Mouse (Mus musculus) ovary, adult 18-20 months (tissue): Measurements from ENCODE around the gene Pias3.
"Not testable (repeated sequence)": the region's sequence is repeated elsewhere in the genome, so short reads cannot be mapped to it uniquely, and the experiment has no call there.

Experiments
- DNase-seq: peaks from one replicate; pipeline ENCODE4 v3.0.0; 2022; ENCODE audit warnings: low spot score, mixed read lengths

Gene Pias3

DNA sequence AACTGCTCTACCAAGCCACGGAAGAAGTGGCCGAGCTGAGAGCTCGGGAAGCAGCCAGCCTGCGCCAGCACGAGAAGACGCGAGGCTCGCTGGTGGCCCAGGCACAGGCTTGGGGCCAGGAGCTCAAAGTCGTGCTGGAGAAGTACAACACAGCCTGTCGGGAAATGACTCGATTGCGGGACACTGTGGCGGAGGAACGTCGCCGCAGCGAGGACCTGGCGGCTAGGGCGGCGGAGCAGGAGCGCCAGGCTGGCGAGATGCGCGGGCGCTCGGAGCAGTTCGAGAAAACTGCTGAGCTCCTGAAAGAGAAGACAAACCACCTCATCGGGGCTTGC lies 11.4 kb upstream of the Pias3 start:
- no peak for DNase-seq

DNA sequence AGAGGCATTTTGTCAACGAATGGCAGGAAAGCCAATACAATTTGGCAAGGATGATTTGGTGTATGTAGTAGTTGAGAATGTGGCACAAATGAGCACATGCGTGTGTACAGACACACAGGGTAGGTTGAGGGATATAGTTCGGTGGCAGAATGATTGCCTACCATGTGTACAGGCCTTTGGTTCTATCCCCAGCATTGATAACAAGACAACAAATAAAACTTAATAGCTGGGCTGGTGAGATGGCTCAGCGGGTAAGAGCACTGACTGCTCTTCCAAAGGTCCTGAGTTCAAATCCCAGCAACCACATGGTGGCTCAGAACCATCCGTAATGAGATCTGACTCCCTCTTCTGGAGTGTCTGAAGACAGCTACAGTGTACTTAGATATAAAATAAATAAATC lies 10.1 kb upstream of the Pias3 start:
- not testable (repeated sequence) for DNase-seq

DNA sequence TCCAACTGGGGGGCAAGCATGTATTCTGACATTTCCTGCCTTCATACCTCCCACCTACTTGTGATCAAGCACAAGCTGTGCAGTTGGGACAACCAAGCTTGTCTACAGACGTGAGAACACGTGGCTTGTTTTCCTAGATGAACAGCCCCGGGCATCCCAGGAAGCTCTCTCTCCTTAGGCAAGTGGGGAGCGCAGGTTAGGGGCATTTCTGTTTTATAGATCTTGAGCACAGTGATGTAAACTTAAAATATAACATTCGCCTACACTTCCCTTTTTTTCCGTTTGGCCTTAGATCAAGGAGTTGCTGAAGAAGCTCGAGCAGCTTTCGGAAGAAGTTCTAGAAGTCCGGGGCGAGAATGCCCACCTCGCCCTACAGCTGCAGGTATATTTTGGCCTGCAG lies 7.3 kb upstream of the Pias3 start:
- DNase-seq, result no peak

DNA sequence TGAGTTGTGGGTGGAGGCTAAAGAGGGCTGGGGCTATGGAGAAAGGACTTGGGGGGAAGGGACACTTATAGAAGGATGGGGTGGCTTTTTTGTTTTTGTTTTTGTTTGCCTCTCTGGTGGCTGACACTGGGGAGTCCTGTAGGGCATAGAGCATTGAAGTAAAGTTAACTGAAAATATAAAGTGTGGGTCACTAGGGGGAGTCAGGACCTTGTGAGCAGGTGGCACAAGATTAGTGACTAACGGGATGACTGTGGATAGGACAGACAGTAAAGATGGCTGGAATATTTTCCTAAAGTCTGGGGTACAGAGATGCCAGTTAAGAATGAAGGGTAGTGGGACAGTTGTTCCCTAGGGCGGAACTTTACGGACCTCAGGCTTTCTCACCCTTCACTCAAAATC lies 5.9 kb upstream of the Pias3 start:
- DNase-seq, result no peak

DNA sequence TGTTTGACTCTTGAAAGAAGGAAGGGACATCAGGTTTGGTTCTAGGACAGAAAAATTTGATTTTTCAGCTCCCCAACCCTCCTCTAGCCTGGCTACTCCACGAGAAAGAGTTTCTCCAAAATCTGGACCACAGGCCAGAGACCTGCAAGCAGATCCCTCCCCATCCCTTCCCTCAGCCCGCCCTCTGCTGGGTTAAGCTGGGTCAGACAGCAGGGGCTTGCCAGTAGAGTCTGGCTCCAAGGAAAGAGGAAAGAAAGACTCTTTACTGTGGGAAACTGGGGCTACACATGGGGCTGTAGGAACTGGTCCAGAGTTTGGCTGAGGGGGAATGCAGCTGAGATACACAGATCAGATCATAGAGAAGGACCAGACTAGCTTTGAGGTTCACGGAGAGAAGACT lies 3.7 kb upstream of the Pias3 start:
- DNase-seq, result no peak

DNA sequence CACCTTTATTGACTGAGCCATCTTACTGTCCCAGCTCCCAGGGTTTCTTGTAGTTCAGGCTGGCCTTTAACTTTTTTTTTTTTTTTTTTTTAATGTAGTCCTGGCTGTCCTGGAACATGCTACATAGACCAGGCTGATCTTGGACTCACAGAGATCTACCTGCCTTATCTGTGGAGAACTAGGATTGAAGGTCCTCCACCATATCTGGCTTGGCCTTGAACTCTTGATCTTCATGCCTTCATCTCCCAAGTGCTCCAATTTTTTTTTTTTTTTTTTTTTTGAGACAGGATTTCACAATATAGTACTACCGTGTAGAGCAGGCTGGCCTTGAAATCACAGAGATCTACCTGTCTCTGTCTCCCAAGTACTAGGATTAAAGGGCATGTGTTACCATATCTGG lies 2.6 kb upstream of the Pias3 start:
- DNase-seq, result no peak

DNA sequence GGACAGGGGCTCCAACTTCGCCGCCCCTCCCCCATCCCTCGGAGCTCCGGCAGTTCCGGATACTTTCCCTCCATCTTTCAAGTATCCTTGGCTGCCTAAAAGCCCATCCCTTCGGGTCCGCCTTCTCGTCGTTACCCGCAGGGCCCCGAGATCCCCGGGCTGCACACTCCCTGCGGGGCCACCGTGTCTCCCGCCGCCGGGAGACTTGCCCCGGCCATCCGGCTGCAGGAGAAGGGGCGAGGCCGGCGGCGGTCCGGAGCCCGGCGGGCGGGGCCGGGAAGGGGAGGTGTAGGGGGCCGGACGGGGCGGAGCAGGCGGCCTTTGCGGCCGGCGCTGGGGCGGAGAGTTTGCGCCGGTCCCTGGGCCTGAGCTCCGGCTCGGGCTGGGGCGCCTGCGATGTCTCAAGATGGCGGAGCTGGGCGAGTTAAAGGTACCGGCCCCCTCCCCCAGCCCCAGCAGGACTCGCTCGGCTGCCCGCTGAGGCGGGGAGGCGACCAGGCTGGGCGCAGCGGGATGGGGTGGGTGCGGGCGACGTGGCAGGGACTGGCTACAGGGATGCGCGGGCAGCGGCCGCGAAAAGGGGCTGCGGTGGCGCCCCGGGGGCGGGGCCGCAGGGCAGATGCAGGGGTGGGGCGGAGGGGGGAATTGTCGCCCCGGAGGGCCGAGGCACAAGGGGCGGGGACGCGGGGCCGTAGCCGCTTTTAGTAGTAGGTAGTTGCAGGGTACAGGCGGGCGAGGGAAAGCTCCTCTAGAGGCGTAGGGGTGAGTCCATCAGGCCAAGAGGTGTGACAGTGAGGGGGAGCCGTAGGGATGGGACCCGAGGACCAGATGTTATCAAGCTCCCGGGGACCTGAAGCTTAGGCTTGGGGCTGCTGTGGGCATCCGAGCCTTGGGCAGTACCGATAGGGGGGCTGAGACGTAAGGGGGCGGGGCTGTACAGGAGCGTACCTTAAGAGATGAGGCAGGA lies 865 bp downstream of the Pias3 start:
- DNase-seq, result peak; percentile 88

DNA sequence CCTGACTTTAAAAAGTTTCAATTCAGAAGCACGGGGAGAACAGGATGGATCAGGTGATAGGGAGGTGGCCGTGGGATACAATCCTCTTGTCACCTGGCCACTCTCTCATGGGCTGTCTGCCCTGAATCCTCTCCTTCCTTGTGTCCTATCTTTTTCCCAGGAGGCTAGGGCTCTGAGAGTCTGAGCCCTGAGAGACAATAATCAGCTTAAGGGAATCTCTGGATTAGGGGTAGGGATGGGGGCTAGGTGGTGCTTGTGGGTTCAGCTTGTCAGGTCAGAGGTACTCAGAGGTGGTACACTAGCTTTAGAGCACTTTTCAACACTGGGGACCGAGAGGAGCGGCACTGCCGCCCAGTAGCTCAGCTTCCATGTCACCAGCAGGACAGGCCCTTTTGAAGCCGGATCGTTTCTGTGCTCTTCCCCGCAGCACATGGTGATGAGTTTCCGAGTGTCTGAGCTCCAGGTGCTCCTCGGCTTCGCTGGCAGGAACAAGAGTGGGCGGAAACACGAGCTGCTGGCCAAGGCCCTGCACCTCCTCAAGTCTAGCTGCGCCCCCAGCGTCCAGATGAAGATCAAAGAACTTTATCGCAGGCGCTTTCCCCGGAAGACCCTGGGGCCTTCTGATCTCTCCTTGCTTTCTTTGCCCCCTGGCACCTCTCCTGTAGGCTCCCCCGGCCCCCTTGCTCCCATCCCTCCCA lies 3.0 kb downstream of the Pias3 start:
- no peak for DNase-seq

DNA sequence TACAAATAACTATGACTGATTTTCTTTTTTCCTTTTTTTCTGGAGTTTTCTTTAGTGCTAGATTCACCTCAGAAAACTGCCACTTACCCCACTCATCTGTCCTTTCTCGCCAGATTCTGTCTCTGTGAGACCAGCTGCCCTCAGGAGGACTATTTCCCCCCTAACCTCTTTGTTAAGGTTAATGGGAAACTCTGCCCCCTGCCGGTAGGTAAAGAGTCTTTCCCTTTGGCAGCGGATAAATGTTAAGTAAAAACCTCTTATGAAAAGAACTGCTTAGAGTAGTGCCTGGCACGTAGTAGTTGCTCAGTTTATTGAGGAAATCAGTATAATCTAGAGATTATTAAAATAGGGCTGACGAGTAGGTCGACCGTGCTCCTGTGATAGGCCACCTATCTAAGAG lies 4.2 kb downstream of the Pias3 start:
- DNase-seq, result no peak

DNA sequence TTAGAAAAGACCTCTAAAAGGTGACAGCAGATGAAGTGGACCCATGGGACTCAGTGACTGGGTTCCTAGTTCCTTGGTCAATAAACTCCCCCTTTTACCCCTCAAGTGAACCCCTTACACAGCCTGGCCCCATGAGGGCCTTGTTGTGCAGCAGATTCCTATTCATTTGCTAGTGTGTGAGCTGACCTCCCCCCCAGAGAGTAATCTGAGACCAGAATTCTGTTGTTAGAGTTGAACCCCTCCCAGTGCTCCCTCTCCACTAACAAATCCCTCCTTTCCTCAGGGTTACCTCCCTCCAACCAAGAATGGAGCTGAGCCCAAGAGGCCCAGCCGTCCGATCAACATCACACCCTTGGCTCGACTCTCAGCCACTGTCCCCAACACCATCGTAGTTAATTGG lies 4.8 kb downstream of the Pias3 start:
- DNase-seq, result no peak

DNA sequence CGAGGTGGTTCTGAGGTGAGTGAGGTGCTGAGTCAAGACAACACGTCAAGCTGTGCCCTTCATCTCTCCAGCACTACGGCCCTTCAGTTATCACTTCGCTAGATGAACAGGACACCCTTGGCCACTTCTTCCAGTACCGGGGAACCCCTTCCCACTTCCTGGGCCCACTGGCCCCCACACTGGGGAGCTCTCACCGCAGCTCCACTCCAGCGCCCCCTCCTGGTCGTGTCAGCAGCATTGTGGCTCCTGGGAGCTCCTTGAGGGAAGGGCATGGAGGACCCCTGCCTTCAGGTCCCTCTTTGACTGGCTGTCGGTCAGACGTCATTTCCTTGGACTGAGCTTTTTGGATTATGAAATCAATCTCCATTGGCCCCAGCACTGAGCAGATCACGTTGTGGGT lies 8.6 kb downstream of the Pias3 start:
- DNase-seq, result no peak

DNA sequence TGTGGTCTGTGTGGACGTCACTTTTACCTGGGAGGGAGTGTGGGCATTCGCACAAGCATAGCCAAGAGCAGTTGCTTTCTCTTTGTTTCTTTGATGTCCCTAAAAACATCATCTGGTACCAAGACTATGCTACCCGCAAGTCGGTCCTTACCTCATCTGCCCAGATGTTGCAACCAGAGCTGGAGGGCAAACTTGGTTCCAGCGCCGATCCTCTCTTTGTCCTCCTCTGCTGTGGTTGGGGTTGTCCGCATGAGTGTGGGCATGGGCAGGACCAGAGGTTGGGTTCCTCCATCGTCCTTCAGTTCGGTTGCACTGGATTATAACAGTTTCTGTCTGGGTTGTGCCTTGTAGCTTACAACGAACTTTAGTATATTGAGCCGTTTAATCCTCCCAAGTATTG lies 10.0 kb downstream of the Pias3 start:
- no peak for DNase-seq

DNA sequence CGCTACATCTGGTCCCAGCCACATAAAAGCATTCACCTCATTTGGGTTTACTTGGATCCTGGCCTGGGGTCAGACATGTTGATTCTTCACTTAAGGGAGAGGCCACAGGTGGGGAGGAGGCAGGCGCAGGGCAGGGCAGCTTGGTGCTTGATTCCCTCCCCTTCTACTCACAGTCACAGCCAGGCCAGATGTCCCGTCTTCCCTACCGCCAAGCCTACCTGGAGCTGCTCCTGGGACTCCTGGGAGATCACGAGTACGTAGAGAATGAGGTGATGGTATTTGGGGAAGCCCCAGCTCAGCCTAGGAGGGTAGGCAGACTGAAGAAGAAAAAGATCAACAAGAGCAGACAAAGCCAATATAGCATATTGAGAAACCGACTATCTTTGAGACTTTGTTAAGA lies 10.8 kb downstream of the Pias3 start:
- DNase-seq, result no peak

DNA sequence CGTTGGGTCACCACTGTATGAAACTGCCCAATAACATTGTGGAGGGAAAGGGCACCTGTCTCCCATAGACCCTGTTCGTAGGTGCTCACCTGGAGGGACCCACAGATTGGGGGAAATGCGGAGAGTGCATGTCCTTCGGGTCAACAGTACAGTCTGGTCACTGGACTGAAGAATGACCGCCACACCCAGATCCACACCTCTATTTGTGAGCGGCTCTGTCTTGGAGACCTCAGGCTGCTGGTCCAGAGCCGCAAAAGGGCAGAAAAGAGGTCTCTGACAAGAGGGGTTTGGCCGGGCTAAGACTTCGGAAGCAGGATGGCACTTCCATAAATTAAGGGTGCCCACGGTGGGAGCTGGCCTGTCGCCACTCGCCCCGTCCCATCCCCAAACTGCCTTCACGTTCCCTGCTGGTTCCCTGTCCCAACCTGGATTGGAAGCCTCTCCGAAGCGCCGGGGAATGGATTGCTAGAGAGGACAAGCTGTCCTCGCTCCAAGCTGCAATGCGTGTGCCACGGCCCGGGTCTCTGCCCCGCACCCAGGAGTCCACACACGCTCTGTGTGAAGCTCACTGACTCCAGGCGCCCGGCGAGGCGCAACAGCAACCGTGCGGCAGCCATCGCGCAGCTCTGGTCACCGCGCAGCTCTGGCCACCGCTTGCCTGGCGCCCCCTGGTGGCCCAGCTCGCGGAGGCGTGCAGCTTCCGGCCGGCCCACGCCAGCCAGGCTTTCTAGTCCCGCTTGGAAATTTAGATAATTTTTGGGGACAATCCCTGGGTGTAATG lies 11.9 kb downstream of the Pias3 start, which contains the start of gene Nudt17:
Gene Nudt17, minus strand, starts transcription at position 660 of the 781 bp plus-strand sequence.
- peak; percentile 50 for DNase-seq

DNA sequence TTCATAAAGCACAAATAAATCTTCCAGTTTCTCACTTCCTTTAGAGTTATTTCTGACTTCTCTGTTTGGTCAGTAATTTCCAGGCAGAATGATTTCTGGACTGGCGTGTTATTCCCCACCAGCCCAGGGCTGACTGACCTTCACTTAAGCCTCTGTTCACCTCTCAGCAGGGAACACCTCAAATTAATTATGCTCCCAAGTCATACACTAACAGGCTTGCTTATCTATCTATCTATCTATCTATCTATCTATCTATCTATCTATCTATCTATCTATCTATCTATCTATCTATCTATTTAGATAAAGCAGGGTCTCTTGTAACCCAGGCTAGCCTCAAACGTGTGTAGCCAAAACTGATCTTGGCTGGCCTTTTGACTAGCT lies 12.5 kb downstream of the Pias3 start:
- no peak for DNase-seq

DNA sequence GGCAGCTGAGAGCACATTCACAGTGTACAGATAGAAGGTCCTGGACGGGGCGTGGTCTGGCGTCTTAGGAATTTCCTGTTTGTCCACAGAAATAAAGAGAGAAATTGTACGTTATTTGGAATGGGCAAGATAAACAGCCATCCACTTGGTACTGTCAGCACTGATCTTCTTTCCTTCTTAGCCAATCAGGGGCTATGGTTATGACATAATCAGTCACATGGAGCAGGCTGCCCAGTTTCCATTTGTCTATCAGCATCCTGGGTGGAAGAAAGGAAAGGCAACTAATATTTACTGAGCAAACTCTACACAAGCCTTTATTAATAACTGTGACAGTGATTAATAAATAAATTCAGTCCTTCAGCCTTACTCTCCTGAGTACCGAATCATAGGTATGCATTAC lies 18.1 kb downstream of the Pias3 start:
- DNase-seq, result no peak

DNA sequence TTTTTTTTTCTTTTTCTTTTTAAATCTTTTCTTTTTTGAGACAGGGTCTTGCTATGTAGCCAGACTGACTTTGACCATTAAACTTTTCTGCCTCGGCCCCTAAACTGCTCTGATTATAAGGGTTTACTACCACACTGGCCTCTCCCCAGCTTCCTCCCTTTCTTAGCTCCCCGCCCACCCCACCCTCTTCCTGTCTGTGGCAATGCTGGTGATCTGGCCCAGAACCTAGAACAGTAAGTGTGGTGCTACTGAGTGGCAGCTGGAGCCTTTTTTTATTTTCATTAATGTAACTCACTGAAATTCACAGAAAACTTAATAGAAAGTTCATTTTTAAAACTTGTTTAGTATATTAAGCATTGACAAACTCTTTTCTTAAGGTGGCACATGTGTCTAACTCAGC lies 19.7 kb downstream of the Pias3 start:
- DNase-seq, result no peak

DNA sequence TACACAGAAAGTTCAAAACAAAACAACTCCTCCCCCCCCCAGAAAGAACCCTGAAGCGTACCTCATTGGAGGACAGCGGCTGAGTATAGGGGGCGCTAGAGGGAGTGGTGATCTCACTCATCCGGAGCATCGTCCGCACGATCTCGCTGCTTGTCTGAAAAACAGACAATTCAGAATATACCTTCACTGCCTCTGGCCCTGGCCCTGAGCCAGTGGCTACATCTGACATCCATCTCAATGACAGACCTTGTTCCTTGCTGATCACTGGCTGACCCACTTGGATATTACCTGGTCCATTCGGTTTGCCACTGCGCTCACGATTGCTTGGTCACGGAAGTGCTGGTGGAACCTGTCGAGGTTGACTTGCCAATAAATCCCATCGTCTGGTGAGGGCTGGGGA lies 23.0 kb downstream of the Pias3 start:
- no peak for DNase-seq

DNA sequence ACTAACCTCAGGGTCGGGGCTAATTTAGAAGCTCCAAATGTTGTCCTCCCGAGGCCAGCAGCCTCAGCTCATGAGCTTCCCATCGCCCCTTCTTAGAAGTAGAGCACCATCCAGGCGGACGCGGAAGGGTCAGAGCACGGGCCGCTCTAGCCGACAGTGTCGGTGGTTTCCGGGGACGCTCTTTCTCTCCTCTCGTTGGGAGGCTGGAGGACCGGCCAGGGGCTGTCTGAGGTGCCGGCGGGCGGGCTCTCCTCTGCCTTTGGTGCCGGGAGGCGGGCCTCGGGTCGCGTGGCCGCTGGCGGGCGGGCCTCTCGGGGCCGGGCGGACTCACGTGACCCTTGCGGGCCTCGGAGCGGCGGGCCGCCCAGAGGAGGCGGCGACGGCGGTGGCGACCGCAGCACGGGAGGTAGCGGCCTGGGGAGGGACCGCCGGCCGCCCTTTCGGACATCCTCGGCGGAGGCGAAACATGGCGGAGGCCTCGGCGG lies 31.2 kb downstream of the Pias3 start, which contains the start of the genes Polr3c and Rnf115:
Gene Polr3c, minus strand, starts transcription at position 286 of the 485 bp plus-strand sequence.
Gene Rnf115, plus strand, starts transcription at position 322 of the 485 bp plus-strand sequence.
- peak; percentile 97 for DNase-seq

DNA sequence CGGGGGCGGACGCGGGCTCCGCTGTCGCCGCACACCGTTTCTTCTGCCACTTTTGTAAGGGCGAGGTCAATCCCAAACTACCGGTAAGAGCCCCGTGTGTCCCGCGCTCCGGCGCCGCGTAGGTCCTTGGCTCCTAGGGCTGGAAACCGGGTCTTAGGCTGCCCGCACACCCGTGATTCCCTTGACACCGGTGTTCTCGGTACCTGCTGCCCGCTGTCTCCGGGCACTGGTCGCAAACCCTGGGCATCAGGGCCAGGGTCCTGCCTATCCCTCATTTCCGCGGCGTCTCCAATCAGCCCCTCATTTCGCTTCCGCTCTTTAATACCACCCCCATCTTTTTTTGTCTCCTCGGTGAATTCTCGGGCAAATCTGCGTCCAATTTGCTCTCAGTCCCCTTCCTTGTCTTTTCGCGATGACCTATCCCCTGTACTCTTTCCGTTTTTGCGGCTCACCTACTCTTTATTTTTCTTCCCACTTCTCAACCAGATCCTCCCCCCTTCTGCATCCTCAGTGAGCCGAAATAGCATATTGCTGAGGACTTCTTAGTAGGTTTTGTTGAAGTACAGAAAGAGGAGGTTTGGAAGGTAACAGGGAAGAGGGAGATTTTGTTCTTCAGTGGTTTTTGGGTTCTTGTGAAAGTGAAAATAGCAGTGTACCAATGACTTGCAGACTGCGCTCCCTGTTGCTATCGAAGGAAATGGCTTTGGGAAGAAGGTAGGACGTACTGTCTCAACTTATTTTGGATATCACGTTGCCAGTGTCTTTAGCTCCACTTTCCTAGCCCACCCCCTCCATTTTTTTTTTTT lies 31.8 kb downstream of the Pias3 start:
- DNase-seq, result no peak

DNA sequence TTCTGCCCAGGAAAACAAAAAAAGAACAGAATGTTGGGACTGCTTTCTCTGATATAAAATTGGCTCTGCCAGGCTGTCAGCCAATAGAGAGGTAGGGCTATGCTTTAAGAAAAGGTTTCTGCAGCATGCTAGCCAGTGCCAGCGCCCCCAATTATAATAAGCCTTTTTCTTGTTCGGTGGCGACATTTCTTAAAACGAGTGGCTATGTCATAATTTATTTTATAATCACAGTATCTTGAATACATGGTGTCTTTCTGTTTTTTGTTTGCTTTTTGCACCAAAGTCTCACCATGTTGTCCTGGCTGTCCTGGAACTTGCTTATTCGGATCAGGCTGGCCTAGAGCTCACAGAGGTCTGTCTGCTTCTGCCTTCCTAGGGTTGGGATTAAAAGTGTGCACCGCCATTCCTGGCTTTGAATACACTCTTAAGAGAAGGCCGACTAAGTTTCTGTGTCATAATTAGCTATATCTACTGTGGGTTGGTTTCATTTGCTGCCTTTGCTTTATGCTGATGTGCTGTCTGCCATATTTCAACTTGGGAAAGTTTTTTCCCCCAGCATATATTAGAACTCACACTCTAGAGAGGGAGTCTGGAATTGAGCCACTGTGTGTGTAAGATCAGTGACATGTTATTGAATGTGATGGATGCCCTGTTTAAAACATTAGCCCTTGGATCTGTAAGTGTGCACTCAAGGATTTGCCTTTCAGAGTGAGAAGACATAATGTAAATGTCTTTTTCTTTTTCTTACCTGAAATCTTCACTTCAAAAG lies 32.6 kb downstream of the Pias3 start:
- no peak for DNase-seq
